Mouse (Mus musculus) layer of hippocampus, adult 9-11 months (tissue): ENCODE data around the gene Srsf12.

Experiments
- DNase-seq: peaks from one replicate; pipeline ENCODE4 v3.0.0; 2022

The Srsf12 gene

DNA sequence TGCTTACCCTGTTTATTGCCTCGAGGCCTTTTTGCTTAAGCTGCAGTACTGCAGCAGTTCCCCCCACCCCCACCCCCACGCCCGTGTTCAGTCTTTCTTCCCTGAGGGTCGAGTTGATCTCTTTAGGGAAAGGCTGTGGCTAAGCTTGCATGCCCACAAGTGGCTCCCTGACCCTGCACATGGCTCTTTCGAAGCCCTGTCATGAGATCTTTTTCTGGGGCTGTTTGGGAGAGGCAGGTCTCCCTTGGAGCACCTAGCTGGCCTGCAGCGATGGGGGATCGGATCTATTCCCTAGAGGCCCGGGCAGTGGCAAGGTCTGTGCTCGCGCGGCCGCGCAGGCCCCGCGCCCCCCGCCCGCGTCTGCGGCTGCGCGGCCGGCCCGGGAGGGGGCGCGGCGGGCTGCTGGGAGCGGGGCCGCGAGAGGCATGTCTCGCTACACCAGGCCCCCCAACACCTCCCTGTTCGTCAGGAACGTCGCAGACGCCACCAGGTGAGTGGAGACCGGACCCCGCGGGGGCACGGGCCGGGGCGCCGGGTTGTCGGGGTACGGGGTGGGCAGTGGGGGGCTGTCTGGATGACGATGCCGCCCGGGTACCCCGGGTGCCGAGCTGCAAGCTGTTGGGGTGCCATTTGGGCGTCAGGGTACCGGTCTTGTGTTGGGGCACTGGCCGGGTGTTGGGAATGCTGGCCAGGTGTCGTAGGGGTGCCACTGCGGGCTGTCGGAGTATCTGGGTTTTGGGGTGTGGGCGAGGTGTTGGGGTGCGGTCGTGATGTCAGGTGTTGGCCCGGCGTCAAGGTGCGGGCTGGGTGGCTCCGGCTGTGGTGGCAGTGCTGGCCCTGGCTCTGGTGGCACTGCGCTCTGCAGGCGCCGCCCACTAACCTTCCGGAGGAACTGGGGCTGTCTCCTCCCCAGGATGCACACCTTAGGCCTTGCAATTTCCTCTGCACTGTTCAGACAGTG is at the start of gene Srsf12:
TSS of gene Srsf12 (plus strand) at position 111 of the 961 bp plus-strand sequence.
- peak; percentile 26 for DNase-seq

DNA sequence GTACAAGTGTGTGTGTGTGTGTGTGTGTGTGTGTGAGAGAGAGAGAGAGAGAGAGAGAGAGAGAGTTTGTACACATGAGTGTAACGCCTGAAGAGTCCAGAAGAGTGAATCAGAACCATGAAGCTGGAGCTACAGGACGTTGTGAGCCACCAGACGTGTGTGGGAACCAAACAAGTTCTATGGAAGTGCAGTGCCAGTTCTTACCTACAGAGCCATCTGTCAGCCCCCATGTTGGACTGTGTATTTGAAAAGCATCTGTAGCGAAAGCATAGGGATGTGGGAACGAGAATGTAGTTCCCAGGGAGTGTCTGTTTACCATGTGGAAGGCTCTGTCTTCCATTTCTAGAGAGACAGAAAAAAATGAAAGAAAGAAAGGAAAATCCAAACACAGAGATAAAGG is 25.3 kb upstream of the Srsf12 start:
- peak; percentile 43 for DNase-seq

DNA sequence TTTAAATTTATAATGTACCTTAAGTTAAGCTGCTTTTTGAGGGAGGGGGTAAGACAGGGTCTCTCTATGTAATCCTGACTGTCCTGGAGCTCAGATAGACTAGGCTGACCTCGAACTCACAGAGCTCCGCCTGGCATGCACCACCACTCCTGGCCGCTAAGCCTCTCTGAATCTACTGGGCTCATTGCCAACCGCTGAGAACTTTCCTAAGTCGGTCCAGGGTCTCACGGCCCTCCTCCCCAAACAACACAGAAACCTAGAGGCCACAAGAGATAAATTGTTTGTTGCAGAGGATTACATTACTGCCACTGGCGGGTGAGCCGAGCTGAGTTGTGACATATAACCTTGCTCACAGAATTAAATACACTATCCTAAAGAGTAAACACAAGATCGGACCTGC is 20.6 kb upstream of the Srsf12 start:
- peak; percentile 18 for DNase-seq

DNA sequence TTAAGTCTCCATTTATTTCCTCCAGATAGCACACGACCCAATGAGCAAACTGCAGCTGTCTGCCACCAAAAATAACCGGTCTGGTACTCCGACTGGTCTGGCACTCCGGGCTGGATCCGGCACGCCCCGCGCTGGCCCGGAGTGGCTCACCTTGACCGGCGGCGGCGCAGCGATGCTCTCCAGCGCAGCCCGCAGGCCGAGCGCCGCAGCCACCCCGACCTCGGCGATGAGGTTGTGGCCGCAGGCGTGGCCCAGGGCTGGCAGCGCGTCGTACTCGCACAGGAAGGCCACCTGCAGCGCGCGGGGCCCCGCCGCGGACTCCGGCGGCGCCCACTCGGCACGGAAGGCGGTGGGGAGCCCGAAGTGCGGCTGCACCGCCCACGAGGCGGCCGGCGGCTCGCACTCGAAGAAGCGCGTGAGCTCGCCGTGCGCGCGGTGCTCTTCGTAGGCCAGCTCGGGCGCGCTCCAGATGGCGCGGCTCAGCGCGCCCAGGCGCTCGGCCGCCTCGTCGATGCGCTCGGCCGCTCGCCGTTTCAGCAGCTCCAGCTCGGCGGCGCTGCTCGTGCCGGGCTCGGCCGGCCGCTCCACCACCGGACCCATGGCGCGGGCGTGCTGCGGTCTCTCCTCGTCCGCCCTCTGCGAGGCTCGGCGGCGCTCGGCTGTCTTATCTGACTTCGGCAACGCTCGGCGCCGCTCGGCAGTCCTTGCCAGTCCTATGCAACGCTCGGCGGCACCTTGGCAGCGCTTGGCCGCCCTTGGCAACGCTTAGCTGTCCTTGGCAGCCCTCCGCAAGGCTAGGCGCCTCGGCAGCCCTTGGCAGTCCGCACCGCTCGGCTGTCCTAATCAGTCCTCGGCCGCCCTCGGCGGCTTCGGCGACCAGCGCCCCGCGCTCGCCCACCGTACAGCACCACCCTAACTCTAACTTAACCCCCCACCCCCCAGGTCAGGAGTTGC is 19.7 kb upstream of the Srsf12 start:
- DNase-seq = peak; percentile 88

DNA sequence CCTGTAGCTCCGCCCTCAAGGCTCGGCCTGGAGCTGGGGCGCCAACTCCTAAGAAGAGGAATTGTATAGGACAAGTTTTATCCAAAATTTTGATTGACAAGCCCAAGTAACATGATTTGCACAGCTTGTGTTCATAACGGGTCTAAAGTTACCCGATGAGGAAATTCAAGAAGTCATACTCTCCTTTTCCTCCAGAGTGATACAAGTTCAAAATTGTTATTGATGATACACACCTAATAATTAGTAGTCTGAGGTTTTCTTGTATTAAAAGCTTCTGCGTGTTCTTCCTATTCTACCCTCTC is 19.1 kb upstream of the Srsf12 start, which contains the start of gene Pm20d2:
TSS of gene Pm20d2 (minus strand) at position 3 of the 302 bp plus-strand sequence.
- DNase-seq = no peak

DNA sequence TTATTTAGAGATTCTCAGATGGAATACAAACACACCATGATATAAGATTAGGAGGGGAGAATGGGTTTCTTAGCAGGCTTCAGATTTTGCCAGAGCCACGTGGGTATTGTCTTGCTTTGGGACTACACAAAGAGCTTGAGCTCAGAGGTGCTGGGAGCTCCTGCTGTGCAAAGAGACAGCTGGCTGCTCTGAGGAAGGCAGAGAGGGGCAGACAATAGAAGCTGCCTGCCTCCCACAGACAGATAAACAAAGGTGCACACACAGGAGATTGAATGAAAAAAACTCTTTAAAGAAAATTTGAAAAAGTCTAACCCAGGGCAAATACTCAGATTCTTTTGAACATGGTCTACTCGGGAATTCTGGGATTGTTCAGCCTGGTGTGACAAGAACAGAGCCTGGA is 10.7 kb upstream of the Srsf12 start:
- DNase-seq = no peak

DNA sequence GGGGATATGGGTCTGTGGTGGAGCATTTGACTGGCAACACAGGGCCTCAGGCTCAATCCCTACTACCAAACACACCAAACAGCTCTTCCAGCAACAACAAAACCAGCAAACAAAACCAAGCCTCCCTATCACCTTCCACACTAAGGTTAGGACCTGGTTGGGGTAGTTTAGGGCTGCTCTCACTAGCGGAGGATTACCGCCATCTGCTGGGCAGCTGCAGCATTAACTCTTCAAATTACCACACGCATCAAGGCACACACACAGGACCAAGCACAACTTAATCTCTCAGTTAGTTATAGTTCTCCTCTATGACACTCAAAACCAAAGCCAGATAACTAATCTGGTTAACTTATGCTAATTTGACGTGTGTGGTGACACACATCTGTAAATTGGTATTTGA is 4.1 kb upstream of the Srsf12 start:
- peak; percentile 28 for DNase-seq

DNA sequence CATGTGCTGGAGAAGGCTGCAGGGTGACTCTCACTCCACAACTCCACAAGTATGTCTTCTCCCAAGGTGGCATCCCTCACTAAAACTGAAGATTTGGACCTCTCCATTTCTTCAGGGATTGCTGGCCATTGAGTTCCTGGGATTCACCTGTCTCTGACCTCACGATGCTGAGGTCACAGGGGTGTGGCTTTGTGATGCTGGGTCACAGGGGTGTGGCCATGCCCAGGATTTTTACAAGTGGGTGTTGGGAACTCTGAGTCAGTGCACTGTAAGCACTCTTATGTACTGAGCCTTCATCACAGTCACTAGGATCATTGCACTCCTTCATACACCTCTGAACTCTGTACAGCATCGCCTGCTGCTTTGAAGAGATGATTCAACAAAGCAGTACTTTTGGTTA is 1.2 kb upstream of the Srsf12 start:
- DNase-seq = no peak

DNA sequence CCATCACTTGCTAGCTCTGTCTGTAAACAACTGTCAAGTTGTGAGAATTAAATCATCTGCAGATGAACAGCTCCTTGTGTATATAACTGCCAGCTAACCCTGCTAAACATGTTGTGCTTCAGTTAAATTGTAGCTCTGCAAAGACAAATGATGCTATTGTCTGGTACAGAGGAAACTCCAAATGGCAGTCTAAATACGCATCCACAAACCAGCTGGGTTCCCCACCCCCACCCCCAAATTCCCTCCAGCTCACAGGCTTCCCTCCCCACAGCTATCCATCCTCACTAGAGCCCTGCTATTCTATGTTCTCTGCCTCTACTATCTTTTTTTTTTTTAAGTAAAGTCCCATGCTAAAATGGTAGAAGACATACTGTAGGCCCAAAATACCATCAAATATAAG is 13.1 kb downstream of the Srsf12 start:
- DNase-seq = no peak

DNA sequence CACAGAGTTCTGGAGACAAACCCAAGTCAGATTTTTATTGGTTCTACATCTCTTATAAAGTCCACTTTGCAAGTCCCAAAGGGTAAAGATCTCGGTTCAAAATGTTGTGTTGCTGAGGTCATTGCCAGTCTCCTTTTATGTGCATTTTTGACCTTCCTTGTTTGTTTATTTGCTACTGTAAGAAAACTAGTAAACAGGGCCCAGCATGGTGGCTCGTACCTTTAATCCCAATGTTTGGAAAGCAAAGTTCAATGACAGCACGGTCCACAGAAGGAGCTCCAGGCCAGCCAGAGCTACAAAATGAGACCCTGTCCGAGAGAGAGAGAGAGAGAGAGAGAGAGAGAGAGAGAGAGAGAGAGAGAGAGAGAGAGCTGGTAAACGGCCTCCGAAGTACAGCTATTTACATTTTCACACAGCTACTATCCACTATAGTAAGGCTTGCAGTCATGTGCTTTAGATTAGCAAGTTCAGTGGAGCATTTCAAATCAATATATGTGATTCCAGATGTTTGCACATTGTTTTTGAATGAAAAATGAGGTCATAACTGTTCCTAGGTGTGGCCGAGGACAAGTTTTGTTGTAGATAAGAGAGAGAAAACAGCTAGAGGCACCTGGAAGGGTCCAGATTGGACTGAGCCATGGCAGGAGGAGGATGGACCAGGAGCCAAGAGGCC is 15.3 kb downstream of the Srsf12 start:
- no peak for DNase-seq

DNA sequence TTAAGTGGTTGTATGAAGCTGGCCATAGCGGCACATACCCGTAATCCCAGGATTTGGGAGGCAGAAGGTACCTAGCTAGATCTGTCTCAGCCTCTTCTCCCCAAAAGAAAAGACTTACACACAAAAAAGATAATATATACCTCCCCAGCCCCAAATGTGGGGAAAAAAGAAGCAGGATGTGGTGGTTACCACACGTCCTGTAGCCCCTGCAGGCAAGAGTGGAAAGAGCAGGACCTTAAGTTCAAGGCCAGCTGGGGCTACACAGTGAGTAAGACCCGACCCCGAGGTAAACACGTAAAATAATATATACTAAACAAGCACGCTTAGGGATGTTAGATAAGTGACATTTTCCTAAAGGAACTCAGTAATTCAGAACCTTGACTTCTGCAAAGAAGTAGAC is 18.4 kb downstream of the Srsf12 start:
- no peak for DNase-seq

DNA sequence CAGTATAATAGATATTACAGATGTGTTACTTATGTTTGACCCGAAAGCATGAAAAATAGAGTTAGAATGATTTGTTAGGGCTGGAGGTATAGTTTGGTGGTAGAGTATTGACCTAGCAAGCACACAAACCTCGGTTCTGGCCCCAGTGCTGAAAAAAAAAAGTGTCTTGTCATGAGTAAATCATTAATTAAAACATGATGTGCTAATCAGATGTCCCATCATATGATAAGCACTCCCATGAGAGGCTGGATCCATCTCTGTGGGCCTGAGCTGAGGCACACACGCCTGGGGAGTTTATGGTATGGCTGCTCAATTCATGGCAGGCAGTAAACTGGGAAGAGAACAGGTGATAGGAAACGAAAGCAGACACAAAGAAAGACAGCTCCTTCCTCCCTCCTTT is 20.8 kb downstream of the Srsf12 start:
- DNase-seq = no peak

DNA sequence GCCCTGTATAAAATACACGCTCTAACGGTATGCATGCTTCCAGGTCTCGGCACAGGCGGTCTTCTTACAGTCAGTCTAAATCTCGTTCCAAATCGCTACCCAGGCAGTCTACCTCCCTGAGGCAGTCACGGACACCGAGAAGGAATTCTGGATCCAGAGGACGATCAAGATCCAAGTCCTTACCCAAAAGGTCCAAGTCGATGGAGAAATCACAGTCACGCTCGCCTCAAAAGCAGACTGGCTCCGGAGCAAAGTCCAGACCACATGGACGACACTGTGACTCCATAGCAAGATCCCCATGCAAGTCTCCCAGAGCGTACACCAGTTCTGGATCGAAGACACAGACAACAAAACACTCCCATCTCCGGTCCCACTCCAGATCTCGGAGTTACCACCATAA is 22.1 kb downstream of the Srsf12 start:
- no peak for DNase-seq

DNA sequence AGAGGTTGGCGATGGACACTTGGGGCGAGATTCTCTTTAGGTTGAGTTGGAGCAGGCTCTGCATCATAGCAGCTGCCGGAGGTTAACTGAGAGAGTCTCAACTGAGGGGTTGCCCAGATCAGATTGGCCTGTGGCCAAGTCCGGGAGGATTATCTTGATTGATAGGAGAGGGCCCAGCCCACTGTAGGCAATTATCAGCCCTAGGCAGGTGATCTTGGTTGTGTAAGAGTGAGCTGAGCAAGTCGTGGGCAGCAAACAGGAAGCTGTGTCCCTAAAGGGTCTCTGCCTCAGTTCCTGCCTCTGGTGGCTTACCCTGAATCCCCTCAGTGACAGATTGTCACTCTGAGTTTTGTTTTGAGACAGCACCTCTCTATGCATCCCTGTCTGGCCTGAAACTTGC is 33.7 kb downstream of the Srsf12 start:
- DNase-seq = no peak

DNA sequence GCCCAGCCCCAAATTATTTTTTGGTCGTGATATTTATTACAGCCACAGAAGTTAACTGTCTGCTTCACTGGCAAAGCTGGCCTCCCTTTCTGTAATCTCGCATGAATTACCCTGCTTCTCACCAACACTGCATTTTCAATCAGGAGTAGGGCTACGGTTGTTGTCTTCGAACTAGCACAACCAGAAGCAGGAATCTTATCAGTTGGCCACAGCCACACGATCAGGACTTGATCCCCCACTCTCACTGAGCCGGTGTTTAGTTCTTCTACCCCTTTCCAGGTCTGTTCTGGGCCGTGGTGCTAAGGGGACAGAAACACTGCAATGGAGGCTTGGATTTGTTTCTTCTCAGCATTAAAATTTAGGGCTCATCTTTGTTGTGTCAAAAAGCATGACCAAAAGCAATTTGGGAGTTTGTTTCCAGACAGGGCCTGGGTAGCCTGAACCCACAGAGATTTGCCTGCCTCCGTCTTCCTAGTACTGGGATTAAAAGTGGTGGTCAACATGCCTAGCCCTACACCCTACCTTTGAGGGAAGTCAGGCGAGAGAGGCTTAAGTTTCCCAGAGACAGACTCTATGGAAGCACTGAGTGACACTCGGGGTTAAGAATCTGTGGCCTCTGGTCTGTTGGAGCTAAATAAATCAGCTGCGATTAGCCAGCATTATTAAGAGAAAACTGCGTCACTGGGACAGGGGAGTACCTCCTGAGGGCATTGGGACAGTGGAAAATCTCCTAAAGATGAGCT is 34.4 kb downstream of the Srsf12 start:
- no peak for DNase-seq

DNA sequence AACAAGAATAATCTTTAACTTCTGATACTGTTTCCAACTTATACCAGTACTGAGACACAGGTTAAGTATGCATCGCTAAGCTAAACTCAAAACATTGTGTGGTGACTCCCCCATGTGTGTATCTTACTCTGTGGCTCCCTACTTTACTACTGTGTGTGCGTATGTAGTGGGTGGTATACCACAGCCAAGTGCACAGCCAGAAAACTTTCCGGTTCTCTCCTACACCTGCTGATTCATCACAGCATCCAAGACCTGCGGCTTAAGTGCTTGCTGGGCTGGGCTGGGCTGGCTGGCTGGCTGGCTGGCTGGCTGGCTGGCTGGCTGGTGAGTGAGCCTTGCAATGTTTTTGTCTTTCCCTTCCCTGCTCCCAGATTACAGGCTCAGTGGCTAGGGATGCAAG is 35.1 kb downstream of the Srsf12 start:
- DNase-seq = no peak

DNA sequence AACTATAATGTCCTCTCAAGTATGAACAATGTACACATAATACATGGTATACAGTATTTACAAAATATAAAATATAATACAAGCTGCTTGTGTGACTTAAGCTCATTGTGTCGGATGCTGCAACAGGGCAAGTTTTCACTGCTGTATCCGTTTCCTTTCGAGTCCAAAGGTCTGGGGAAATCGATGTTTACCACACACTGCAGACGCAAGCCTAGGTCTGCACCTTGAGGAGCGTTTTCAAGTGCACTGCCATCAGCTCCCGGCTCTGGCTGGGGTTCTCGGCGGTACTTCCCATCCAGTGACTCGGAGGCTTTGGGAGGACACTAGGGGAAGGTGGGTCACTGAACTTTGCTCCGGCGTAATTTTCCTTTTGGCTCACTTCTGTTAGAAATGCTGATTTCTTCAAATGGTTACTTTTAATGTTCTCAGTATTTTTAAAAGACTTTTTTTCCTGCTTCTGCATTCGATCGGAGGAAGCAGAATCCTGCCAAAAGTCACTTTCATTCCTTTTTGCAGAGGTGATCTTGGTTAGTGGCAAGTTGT is 37.1 kb downstream of the Srsf12 start:
- DNase-seq = no peak

DNA sequence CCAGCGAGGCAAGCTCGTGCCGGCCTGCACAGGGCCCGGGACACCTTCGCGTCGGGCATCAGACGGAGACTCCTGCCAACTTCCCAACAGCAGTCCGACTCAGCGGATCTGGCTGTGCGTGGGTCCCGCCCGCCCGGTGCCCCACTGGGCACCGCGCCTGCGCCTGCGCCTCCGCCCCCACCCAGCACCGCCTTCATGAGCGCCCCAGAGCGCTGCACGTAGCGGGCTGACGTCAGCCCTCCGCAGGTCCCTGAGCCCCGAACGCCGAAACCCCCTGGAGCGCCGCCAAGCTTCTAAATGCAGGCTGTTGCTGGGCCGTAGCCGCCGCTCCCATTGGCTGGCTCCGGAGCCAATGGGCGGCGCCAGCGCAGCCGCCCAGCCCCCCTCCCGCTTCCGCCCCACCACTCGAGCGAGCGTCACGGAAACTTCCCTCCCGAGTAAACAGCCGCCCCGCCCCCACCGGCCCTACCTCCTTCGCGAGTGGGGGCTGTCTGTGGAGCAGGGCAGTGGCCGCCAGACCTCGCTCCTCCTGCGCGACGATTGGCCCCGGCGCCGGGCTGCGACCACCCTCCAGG is 38.8 kb downstream of the Srsf12 start:
- DNase-seq = peak; percentile 99

DNA sequence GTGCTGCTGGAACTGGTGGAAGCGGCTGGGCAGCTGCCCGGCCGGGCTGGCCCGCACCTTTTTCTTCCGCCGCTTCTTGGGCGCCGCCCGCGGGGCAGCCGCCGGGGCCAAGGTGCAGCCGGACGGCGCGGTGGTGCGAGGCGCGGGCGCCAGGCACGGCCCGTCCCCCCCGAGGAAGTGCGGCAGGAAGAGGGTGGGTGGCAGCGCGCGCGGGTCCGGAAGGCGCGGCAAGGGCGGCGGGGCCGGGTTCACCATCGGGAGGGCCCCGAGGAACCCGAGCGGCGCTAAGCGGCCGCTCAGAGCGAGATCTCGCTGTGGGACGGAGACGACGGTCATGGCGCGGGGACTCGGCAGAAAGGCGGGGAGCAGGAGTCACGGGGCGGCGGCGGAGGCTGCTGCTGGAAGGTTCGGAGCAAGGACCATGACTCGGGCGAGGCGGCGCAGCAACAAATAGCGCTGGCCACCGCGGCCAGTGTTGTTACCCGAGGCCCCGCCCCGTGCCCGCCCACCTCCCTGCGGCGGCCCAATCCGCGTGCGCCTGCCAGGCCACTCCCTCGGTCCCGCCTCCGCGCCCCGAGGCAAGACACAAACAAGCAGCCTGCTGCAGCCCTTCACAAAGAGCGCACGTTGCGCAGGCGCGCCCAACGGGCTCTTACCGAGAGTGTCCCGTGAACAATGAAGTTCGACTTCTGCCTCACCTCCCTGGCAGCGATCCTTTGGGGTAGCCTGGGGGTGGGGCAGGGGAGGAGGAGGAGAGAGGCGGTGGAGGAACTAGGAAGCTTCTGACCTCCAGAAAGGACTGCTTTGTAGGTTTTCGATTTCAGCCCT is 39.5 kb downstream of the Srsf12 start:
- DNase-seq = peak; percentile 99

DNA sequence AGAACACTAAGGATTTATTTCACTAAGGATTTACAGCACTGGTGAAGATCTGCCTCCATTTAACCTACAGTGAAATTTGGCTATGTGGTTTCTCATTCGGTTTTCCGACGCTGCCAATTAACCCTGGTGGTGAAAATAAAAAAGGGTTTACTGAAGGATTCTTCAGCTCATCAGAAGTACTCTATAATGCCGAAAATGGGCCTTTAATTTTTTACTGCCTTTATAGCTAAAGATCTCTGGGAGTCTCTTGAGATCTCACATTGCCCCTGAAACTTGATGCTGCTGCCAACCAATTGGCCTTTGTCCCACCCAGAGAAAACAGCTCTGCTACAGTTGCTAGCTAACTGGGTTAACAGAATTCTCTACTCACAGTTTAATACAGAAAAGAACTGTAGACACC is 40.1 kb downstream of the Srsf12 start:
- DNase-seq = no peak

DNA sequence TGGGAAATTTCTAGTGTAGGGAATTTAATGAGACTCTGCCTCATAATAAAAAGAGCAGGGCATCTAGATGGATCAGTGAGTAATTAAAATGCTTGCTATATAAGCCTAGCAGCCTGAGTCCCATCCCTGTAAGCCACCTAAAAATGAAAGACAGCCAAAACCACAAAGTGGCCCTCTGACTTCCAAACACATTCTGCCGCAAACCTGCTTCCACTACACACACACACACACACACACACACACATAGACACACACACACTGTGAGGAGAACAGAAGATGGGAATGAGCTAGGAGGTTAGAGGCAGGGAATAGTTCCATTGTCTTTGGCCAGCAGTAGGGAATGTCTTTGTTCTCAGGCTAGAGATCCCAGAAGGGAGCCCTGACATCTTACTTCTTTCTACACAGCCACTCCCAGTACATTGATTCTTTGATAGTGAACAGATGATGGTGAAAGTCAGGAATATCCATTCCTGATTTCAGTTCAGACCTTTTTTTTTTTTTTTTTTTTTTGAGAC is 41.0 kb downstream of the Srsf12 start:
- no peak for DNase-seq
